Mouse (Mus musculus) C2C12 (cell line): Measurements from ENCODE around the gene Bcl2l13.

ENCODE experiments used
- CEBPB ChIP-seq: IDR thresholded peaks from one replicate; pipeline ENCODE4 v1.6.1; 2011; ENCODE audit warnings: low read depth, mild to moderate bottlenecking, control low read depth, moderate library complexity
- CTCF ChIP-seq: IDR thresholded peaks from one replicate; pipeline ENCODE4 v1.5.1; 2011; ENCODE audit not compliant: control insufficient read depth, insufficient read depth, insufficient read length
- MAX ChIP-seq: IDR thresholded peaks from one replicate; pipeline ENCODE4 v1.6.1; 2011; ENCODE audit warnings: mild to moderate bottlenecking, control low read depth
- USF1 ChIP-seq: IDR thresholded peaks from one replicate; pipeline ENCODE4 v1.6.1; 2011; ENCODE audit warnings: low read depth, mild to moderate bottlenecking, control low read depth, moderate library complexity

DNA sequence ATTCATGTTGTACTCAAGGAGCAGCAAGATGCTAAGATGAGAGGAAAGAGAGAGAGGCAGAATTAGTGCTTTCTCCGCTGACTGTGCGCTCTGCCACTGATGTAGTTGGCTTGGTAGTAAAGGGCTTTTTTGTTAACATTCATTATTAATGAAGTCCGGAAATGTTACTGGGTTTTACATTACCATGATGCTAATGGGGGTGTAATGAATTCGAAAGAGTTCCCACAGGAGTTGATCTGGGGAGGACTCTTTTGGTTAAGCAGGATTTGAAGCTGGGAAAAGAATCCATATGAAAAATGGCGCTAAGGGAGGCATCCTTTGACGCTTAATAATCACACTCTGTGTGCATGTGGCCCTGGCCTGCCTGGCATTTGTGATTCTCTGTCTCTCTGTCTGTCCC, 48.4 kb downstream of the Bcl2l13 start:
- no peak for TF ChIP-seq CEBPB
- TF ChIP-seq CTCF, result no peak
- TF ChIP-seq USF1, result no peak
- TF ChIP-seq MAX, result no peak
